Mouse (Mus musculus) midbrain, embryonic 16.5 days (tissue): ENCODE measurements at regions not wholly inside any gene's neighbourhood (a gene's known extent, or its start where the extent isn't known, plus 50 kb on each side); places are given as distances from the start of the nearest gene placed in this dataset.

Experiments
- ATAC-seq: fragments of 200-750 bp; cut with Nextera tagmentation; 2 replicates; pipeline ENCODE4 v1.8.0; 2017; ENCODE audit warnings: moderate TSS enrichment
- H3K27ac ChIP-seq: fragments of 300-500 bp; sonication (generic); 2 replicates; pipeline ENCODE4 v1.5.1; 2014; ENCODE audit warnings: mild to moderate bottlenecking, low read length, mixed read lengths
- H3K27me3 ChIP-seq: fragments of 300-500 bp; sonication (generic); 2 replicates; pipeline ENCODE4 v1.6.1; 2014; ENCODE audit warnings: low read depth, low read length, mixed read lengths; ENCODE audit not compliant: control insufficient read depth, insufficient read depth
- H3K36me3 ChIP-seq: fragments of 300-500 bp; sonication (generic); 2 replicates; pipeline ENCODE4 v1.6.1; 2014; ENCODE audit warnings: mild to moderate bottlenecking, low read length, moderate library complexity, mixed read lengths; ENCODE audit not compliant: control insufficient read depth, insufficient read depth
- H3K4me1 ChIP-seq: fragments of 300-500 bp; sonication (generic); 2 replicates; pipeline ENCODE4 v1.6.1; 2014; ENCODE audit warnings: mild to moderate bottlenecking, low read length, mixed read lengths; ENCODE audit not compliant: control insufficient read depth, insufficient read depth
- H3K4me2 ChIP-seq: fragments of 300-500 bp; sonication (generic); 2 replicates; pipeline ENCODE4 v1.6.1; 2014; ENCODE audit warnings: mild to moderate bottlenecking, low read length, mixed read lengths
- H3K4me3 ChIP-seq: fragments of 300-500 bp; sonication (generic); 2 replicates; pipeline ENCODE4 v1.5.1; 2014; ENCODE audit warnings: low read depth, mild to moderate bottlenecking, low read length, moderate library complexity, mixed read lengths
- H3K9ac ChIP-seq: fragments of 300-500 bp; sonication (generic); 2 replicates; pipeline ENCODE4 v1.6.1; 2014; ENCODE audit warnings: low read depth, low read length, mixed read lengths
- H3K9me3 ChIP-seq: fragments of 300-500 bp; sonication (generic); replicated peaks from 2 replicates; pipeline ENCODE4 v1.6.1; 2014; ENCODE audit warnings: mild to moderate bottlenecking, low read length, mixed read lengths; ENCODE audit not compliant: control insufficient read depth, poor library complexity, severe bottlenecking
- WGBS: fragments of 180-500 bp; shearing (Covaris S2); extraction: QIAGEN DNeasy Blood & Tissue Kit; methylation state at CpG from one replicate; pipeline ENCODE4 v1.1.7; 2014; 5-methylcytosine and 5-hydroxymethylcytosine counted together

DNA sequence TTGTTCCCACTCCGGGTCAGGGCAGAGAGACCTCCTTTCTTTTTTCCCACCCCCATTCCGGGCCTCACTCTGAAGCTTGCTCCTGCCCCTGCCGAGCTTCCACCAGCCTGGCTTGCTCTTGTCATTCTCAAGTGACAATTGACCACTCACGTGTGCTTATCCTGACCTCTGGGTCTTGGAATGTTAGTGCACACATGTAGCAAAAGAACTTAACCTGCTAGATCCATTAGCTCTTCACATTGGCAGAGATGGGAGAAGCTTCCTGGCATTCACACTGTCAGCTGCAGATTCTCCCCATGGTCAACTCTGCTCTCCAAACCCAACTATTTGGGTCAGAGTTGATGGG is 199.6 kb downstream of the Ets1 start:
- peaks cover 3% of the 10 kb centered on the region; the same call in 1 of the 2 replicates for H3K4me1 ChIP-seq
- H3K27me3 ChIP-seq = no peaks in the 10 kb centered on the region
- no peaks in the 10 kb centered on the region for H3K9me3 ChIP-seq
- ATAC-seq = no peak
- no peaks in the 10 kb centered on the region for H3K36me3 ChIP-seq
- H3K27ac ChIP-seq = no peak overlapping the region
- no peak overlapping the region for H3K9ac ChIP-seq
- WGBS = 24% methylated on average over 4 of the region's 4 CpGs
- no peak overlapping the region for H3K4me3 ChIP-seq
- no peak overlapping the region for H3K4me2 ChIP-seq

- peaks cover 3% of the 10 kb centered on the region; the same call in 1 of the 2 replicates for H3K4me1 ChIP-seq
- no peaks in the 10 kb centered on the region for H3K36me3 ChIP-seq
- H3K27me3 ChIP-seq = no peaks in the 10 kb centered on the region
- H3K4me3 ChIP-seq = no peak overlapping the region
- H3K9me3 ChIP-seq = no peaks in the 10 kb centered on the region
- H3K27ac ChIP-seq = no peak overlapping the region
- H3K4me2 ChIP-seq = no peak overlapping the region
- no peak overlapping the region for H3K9ac ChIP-seq
- no peak for ATAC-seq
- 60% methylated on average over 5 of the region's 5 CpGs for WGBS
Measured at GRCm38 (mm10) chr9:32836371-32836770, 200.3 kb downstream of the Ets1 start.

GRCm38 (mm10) chr9:32847361-32847760 is 211.3 kb downstream of the Ets1 start:
- H3K36me3 ChIP-seq = no peaks in the 10 kb centered on the region
- 92% methylated on average over 2 of the region's 2 CpGs for WGBS
- H3K9ac ChIP-seq = no peak overlapping the region
- H3K4me2 ChIP-seq = no peak overlapping the region
- H3K9me3 ChIP-seq = no peaks in the 10 kb centered on the region
- ATAC-seq = no peak
- no peak overlapping the region for H3K4me3 ChIP-seq
- no peaks in the 10 kb centered on the region for H3K27me3 ChIP-seq
- H3K4me1 ChIP-seq = no peaks in the 10 kb centered on the region
- H3K27ac ChIP-seq = no peak overlapping the region

DNA sequence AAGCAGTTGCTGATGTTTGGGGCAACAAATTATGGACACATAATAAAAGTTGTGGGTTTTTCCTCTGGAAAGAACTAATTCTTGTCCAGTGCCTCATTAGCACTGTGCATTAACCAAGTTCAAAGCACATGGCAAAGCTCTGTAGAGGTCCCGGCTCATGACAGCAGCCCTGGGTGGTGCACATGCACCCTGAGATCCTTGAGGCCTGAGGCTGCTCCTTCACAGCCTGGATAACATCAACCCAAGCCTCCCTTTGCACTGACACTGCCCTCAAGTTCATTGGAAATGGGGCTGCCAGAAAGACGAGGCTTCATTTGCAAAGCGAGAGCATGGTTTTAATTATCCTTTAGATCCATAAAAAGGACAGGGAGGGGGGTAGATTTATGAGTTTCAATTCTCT is 216.3 kb downstream of the Ets1 start:
- Histone ChIP-seq H3K27ac (no peak overlapping the region), H3K4me2 (no peak overlapping the region), H3K4me1 (no peaks in the 10 kb centered on the region), H3K9me3 (no peaks in the 10 kb centered on the region), H3K27me3 (no peaks in the 10 kb centered on the region), H3K9ac (no peak overlapping the region), H3K36me3 (no peaks in the 10 kb centered on the region), H3K4me3 (no peak overlapping the region)
- ATAC-seq = no peak
- 75% methylated on average over 3 of the region's 3 CpGs for WGBS

GRCm38 (mm10) chr9:32863286-32863685 is 227.3 kb downstream of the Ets1 start:
- Histone ChIP-seq H3K4me2 (no peak overlapping the region), H3K4me3 (no peak overlapping the region), H3K9ac (no peak overlapping the region), H3K4me1 (no peaks in the 10 kb centered on the region), H3K27me3 (no peaks in the 10 kb centered on the region), H3K9me3 (no peaks in the 10 kb centered on the region), H3K27ac (no peak overlapping the region), H3K36me3 (no peaks in the 10 kb centered on the region)
- WGBS = 81% methylated on average over 5 of the region's 5 CpGs
- ATAC-seq = no peak

GRCm38 (mm10) chr9:32868936-32869335 is 232.9 kb downstream of the Ets1 start:
- Histone ChIP-seq H3K9ac (no peak overlapping the region), H3K4me3 (no peak overlapping the region), H3K36me3 (no peaks in the 10 kb centered on the region), H3K27ac (no peak overlapping the region), H3K27me3 (no peaks in the 10 kb centered on the region), H3K9me3 (no peaks in the 10 kb centered on the region), H3K4me2 (no peak overlapping the region), H3K4me1 (no peaks in the 10 kb centered on the region)
- no peak for ATAC-seq
- WGBS = 87% methylated on average over 8 of the region's 8 CpGs

- 75% methylated on average over 6 of the region's 6 CpGs for WGBS
- no peak for ATAC-seq
Measured at GRCm38 (mm10) chr9:32874306-32874875, 238.4 kb downstream of the Ets1 start.

GRCm38 (mm10) chr9:32882819-32883587 is 247.0 kb downstream of the Ets1 start:
- ATAC-seq = no peak
- H3K4me1 ChIP-seq = 0 out of 2 replicates have a peak, but pooled peaks cover 4% of the 10 kb centered on the region
- 75% methylated on average over 7 of the region's 7 CpGs for whole genome bisulfite sequencing

More at GRCm38 (mm10) chr9:32874306-32874875, 238.4 kb downstream of the Ets1 start:
- no peak overlapping the region for H3K4me3 ChIP-seq
- no peaks in the 10 kb centered on the region for H3K27me3 ChIP-seq
- H3K9me3 ChIP-seq = no peaks in the 10 kb centered on the region
- no peak overlapping the region for H3K4me2 ChIP-seq
- H3K9ac ChIP-seq = no peak overlapping the region
- no peak overlapping the region for H3K27ac ChIP-seq
- no peaks in the 10 kb centered on the region for H3K36me3 ChIP-seq
- H3K4me1 ChIP-seq = no peaks in the 10 kb centered on the region

DNA sequence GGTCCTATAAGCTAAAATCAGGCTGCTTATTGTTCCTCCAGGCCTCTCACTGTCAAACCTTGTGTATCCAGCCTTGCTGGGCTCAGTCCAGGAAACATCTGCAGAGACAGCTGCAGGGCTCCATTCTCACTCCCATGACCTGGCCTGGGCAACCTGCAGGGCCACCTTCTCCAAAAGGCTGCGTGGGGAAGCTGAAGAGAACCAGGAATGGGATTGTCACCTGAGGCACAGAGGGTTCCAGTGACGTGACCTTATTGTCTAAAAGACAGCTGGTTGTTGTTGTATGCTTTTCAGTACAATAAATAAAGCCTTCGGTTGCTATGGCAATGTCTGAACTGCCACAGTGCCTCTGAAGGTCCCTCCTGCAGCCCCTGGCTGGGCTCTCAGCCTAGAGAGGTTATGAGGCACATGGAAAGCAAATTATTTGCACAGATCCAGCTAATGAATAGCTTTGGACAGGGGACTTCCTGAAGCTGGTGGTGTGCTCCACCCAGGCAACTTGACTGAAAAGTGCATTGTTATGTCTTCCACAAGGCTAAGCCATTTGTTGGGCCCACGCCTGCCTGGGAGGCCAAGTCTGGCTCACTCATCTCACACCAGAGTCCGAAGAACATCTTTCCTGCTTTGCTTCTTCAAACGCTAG is 250.1 kb downstream of the Ets1 start:
- H3K4me2 ChIP-seq = no peak overlapping the region
- 0 out of 2 replicates have a peak, but pooled peaks cover 4% of the 10 kb centered on the region for H3K4me1 ChIP-seq
- no peak overlapping the region for H3K4me3 ChIP-seq
- H3K36me3 ChIP-seq = no peaks in the 10 kb centered on the region
- 46% methylated on average over 6 of the region's 6 CpGs for WGBS
- H3K27me3 ChIP-seq = no peaks in the 10 kb centered on the region
- H3K9ac ChIP-seq = no peak overlapping the region
- H3K9me3 ChIP-seq = no peaks in the 10 kb centered on the region
- no peak overlapping the region for H3K27ac ChIP-seq
- ATAC-seq = peak; percentile 58; the same call in 1 of the 2 replicates

More at GRCm38 (mm10) chr9:32882819-32883587, 247.0 kb downstream of the Ets1 start:
- no peak overlapping the region for H3K9ac ChIP-seq
- no peaks in the 10 kb centered on the region for H3K27me3 ChIP-seq
- no peaks in the 10 kb centered on the region for H3K36me3 ChIP-seq
- H3K4me3 ChIP-seq = no peak overlapping the region
- H3K9me3 ChIP-seq = no peaks in the 10 kb centered on the region
- no peak overlapping the region for H3K27ac ChIP-seq
- H3K4me2 ChIP-seq = no peak overlapping the region
